Mouse (Mus musculus): ENCODE measurements at regions not wholly inside any gene's neighbourhood (a gene's known extent, or its start where the extent isn't known, plus 50 kb on each side); places are given as distances from the start of the nearest gene placed in this dataset.

- H3K4me2 ChIP-seq (ENCODE audit: low read depth): no peak overlapping the region
- H3K27me3 ChIP-seq (ENCODE audit: control insufficient read depth, insufficient read depth, insufficient read length): no peaks in the 10 kb centered on the region
Measured at GRCm38 (mm10) chr9:89802658-89803057, 64.4 kb upstream of the Ankrd34c start.

GRCm38 (mm10) chr9:89793018-89793417, 54.7 kb upstream of the Ankrd34c start:
- Histone ChIP-seq H3ac (ENCODE audit: control insufficient read depth, insufficient read length) (no peak overlapping the region), H3K27me3 (ENCODE audit: control insufficient read depth, insufficient read depth, insufficient read length) (no peaks in the 10 kb centered on the region)

More at GRCm38 (mm10) chr9:89802658-89803057, 64.4 kb upstream of the Ankrd34c start:
- Histone ChIP-seq H3K4me3 (no peak overlapping the region), H3K36me3 (ENCODE audit: control insufficient read depth, insufficient read depth) (no peaks in the 10 kb centered on the region), H3ac (ENCODE audit: control insufficient read depth, insufficient read length) (no peak overlapping the region), H3K79me2 (ENCODE audit: control insufficient read depth, insufficient read depth) (no peaks in the 10 kb centered on the region)
- no peak for TF ChIP-seq MYOD1 (IDR thresholded peaks at IDR 0.05; ENCODE audit: control insufficient read depth in 1 of 3, insufficient read length in 2 of 3, low read depth in 2 of 3)
- no peak for TF ChIP-seq USF1 (IDR thresholded peaks at IDR 0.05; ENCODE audit: low read depth)
- no peak for TF ChIP-seq MAX (IDR thresholded peaks at IDR 0.05; ENCODE audit: low read depth)
- no peak for TF ChIP-seq E2F4 (IDR thresholded peaks at IDR 0.05; ENCODE audit: insufficient read depth)
- no peak for TF ChIP-seq POLR2A (IDR thresholded peaks at IDR 0.05; ENCODE audit: insufficient read length, low read depth)
- TF ChIP-seq TCF12 (IDR thresholded peaks at IDR 0.05; ENCODE audit: insufficient read depth, poor library complexity, severe bottlenecking): no peak
- no peak for TF ChIP-seq SRF (IDR thresholded peaks at IDR 0.05; ENCODE audit: control insufficient read depth, insufficient read length, low read depth)
- no peak for TF ChIP-seq POLR2AphosphoS2 (IDR thresholded peaks at IDR 0.05; ENCODE audit: insufficient read length, low read depth)
- TF ChIP-seq MYOG (IDR thresholded peaks at IDR 0.05; ENCODE audit: control insufficient read depth in 1 of 3, insufficient read depth in 1 of 3, insufficient read length in 2 of 3, low read depth in 2 of 3): no peak
- TF ChIP-seq REST (IDR thresholded peaks at IDR 0.05; ENCODE audit: insufficient read depth, insufficient read length): no peak
- TF ChIP-seq CEBPB (IDR thresholded peaks at IDR 0.05; ENCODE audit: insufficient read depth, poor library complexity, severe bottlenecking): no peak
- TF ChIP-seq TCF3 (IDR thresholded peaks at IDR 0.05; ENCODE audit: insufficient read length, low read depth): no peak

DNA sequence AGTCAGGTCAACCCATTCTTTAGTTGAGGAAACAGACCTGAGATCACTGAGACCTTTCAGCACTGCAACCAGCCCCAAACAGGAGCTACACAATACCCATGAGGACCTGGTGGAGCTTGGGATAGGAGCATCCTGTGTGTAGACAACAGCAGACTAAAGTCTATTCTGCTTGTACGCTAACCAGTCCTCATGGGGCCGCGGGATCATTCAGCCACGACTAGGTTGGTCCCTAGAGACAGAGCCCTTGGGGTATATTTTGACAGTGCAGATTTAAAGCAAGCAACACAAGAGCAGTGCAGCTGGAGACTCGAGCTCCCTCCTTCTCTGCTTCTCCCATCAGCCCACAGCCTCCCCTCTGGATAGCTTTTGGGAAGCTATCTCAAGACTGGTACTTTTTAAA, 51.7 kb upstream of the Ankrd34c start:
- Histone ChIP-seq H3K4me3 (no peak overlapping the region), H3ac (ENCODE audit: control insufficient read depth, insufficient read length) (no peak overlapping the region), H3K27me3 (ENCODE audit: control insufficient read depth, insufficient read depth, insufficient read length) (no peaks in the 10 kb centered on the region), H3K36me3 (ENCODE audit: control insufficient read depth, insufficient read depth) (no peaks in the 10 kb centered on the region), H3K4me2 (ENCODE audit: low read depth) (no peak overlapping the region), H3K79me2 (ENCODE audit: control insufficient read depth, insufficient read depth) (no peaks in the 10 kb centered on the region)
- no peak for TF ChIP-seq MAX (IDR thresholded peaks at IDR 0.05; ENCODE audit: low read depth)
- no peak for TF ChIP-seq POLR2AphosphoS2 (IDR thresholded peaks at IDR 0.05; ENCODE audit: insufficient read length, low read depth)
- no peak for TF ChIP-seq MYOG (IDR thresholded peaks at IDR 0.05; ENCODE audit: control insufficient read depth in 1 of 3, insufficient read depth in 1 of 3, insufficient read length in 2 of 3, low read depth in 2 of 3)
- no peak for TF ChIP-seq CEBPB (IDR thresholded peaks at IDR 0.05; ENCODE audit: insufficient read depth, poor library complexity, severe bottlenecking)
- TF ChIP-seq USF1 (IDR thresholded peaks at IDR 0.05; ENCODE audit: low read depth): no peak
- TF ChIP-seq TCF12 (IDR thresholded peaks at IDR 0.05; ENCODE audit: insufficient read depth, poor library complexity, severe bottlenecking): no peak
- no peak for TF ChIP-seq MYOD1 (IDR thresholded peaks at IDR 0.05; ENCODE audit: control insufficient read depth in 1 of 3, insufficient read length in 2 of 3, low read depth in 2 of 3)
- TF ChIP-seq POLR2A (IDR thresholded peaks at IDR 0.05; ENCODE audit: insufficient read length, low read depth): no peak
- no peak for TF ChIP-seq TCF3 (IDR thresholded peaks at IDR 0.05; ENCODE audit: insufficient read length, low read depth)
- TF ChIP-seq E2F4 (IDR thresholded peaks at IDR 0.05; ENCODE audit: insufficient read depth): no peak
- no peak for TF ChIP-seq REST (IDR thresholded peaks at IDR 0.05; ENCODE audit: insufficient read depth, insufficient read length)
- TF ChIP-seq SRF (IDR thresholded peaks at IDR 0.05; ENCODE audit: control insufficient read depth, insufficient read length, low read depth): no peak

More at GRCm38 (mm10) chr9:89793018-89793417, 54.7 kb upstream of the Ankrd34c start:
- H3K79me2 ChIP-seq (ENCODE audit: control insufficient read depth, insufficient read depth): no peaks in the 10 kb centered on the region
- no peak overlapping the region for H3K4me2 ChIP-seq (ENCODE audit: low read depth)
- TF ChIP-seq CEBPB (IDR thresholded peaks at IDR 0.05; ENCODE audit: insufficient read depth, poor library complexity, severe bottlenecking) (no peak), MYOD1 (IDR thresholded peaks at IDR 0.05; ENCODE audit: control insufficient read depth in 1 of 3, insufficient read length in 2 of 3, low read depth in 2 of 3) (no peak), POLR2A (IDR thresholded peaks at IDR 0.05; ENCODE audit: insufficient read length, low read depth) (no peak)
- H3K4me3 ChIP-seq: no peak overlapping the region
- H3K36me3 ChIP-seq (ENCODE audit: control insufficient read depth, insufficient read depth): no peaks in the 10 kb centered on the region

GRCm38 (mm10) chr9:89788651-89789050, 50.4 kb upstream of the Ankrd34c start:
- no peak overlapping the region for H3K4me3 ChIP-seq
- H3K27me3 ChIP-seq (ENCODE audit: control insufficient read depth, insufficient read depth, insufficient read length): no peaks in the 10 kb centered on the region
- H3K36me3 ChIP-seq (ENCODE audit: control insufficient read depth, insufficient read depth): no peaks in the 10 kb centered on the region
- H3K4me2 ChIP-seq (ENCODE audit: low read depth): no peak overlapping the region
- H3K79me2 ChIP-seq (ENCODE audit: control insufficient read depth, insufficient read depth): no peaks in the 10 kb centered on the region
- TF ChIP-seq POLR2AphosphoS2 (IDR thresholded peaks at IDR 0.05; ENCODE audit: insufficient read length, low read depth): no peak
- no peak for TF ChIP-seq TCF3 (IDR thresholded peaks at IDR 0.05; ENCODE audit: insufficient read length, low read depth)
- no peak for TF ChIP-seq CEBPB (IDR thresholded peaks at IDR 0.05; ENCODE audit: insufficient read depth, poor library complexity, severe bottlenecking)
- TF ChIP-seq MAX (IDR thresholded peaks at IDR 0.05; ENCODE audit: low read depth): no peak
- TF ChIP-seq E2F4 (IDR thresholded peaks at IDR 0.05; ENCODE audit: insufficient read depth): no peak
- H3ac ChIP-seq (ENCODE audit: control insufficient read depth, insufficient read length): no peak overlapping the region

All from myocyte (in vitro differentiated cells).